Mouse (Mus musculus) MEL (cell line): ENCODE data around the gene Olfr547. TPM values are rescaled to one million over a fixed set of nuclear protein-coding genes. Genes with fewer than 3 reads are reported as not detected.

Experiments used
- DNase-seq: peaks from one replicate; pipeline ENCODE4 v3.0.0; 2011; ENCODE audit warnings: low read depth, low spot score
- H3K27ac ChIP-seq: 2 replicates; pipeline ENCODE4 v1.5.1; 2012; ENCODE audit warnings: low read depth, mild to moderate bottlenecking, control low read depth, low read length, moderate library complexity; ENCODE audit not compliant: control insufficient read depth
- H3K27me3 ChIP-seq, 2 experiments: fragments of 150-350 bp in 1 of 2; sonication (generic) in 1 of 2; 2 replicates each; pipeline ENCODE4 v1.6.1; 2012; ENCODE audit warnings: low read length in 2 of 2, mild to moderate bottlenecking in 2 of 2, improper control_type of control experiment in 1 of 2, moderate library complexity in 1 of 2; ENCODE audit not compliant: insufficient read depth in 2 of 2, control insufficient read depth in 1 of 2
- H3K36me3 ChIP-seq, 2 experiments: 2 replicates each; pipeline ENCODE4 v1.6.1; 2012 to 2014; ENCODE audit warnings: low read length in 2 of 2, improper control_type of control experiment in 1 of 2, inconsistent platforms in 1 of 2, mild to moderate bottlenecking in 1 of 2; ENCODE audit not compliant: insufficient read depth in 2 of 2, control insufficient read depth in 1 of 2
- H3K4me1 ChIP-seq, 2 experiments: fragments of 150-350 bp in 1 of 2; sonication (generic) in 1 of 2; 2 replicates each; pipeline ENCODE4 v1.6.1; 2012; ENCODE audit warnings: low read length in 2 of 2, improper control_type of control experiment in 1 of 2, mild to moderate bottlenecking in 1 of 2; ENCODE audit not compliant: insufficient read depth in 2 of 2, control insufficient read depth in 1 of 2
- H3K4me3 ChIP-seq, 2 experiments: fragments of 150-350 bp in 1 of 2; sonication (generic) in 1 of 2; 2 replicates each; pipeline ENCODE4 v1.5.1; 2012; ENCODE audit warnings: low read depth in 2 of 2, low read length in 2 of 2, mild to moderate bottlenecking in 2 of 2, moderate library complexity in 2 of 2, control low read depth in 1 of 2, improper control_type of control experiment in 1 of 2; ENCODE audit not compliant: control insufficient read depth in 1 of 2, insufficient read depth in 1 of 2
- H3K79me2 ChIP-seq: 2 replicates; pipeline ENCODE4 v1.6.1; 2012; ENCODE audit warnings: mild to moderate bottlenecking, low read length, moderate library complexity; ENCODE audit not compliant: control insufficient read depth, poor library complexity, insufficient read depth
- H3K9ac ChIP-seq: 2 replicates; pipeline ENCODE4 v1.6.1; 2012; ENCODE audit warnings: low read depth, mild to moderate bottlenecking, control low read depth, low read length, moderate library complexity; ENCODE audit not compliant: control insufficient read depth, poor library complexity, severe bottlenecking
- H3K9me3 ChIP-seq: fragments of 150-350 bp; sonication (generic); replicated peaks from 2 replicates; pipeline ENCODE4 v1.6.1; 2012; ENCODE audit warnings: mild to moderate bottlenecking, low read length, improper control_type of control experiment, moderate library complexity; ENCODE audit not compliant: insufficient read depth
- CHD1 ChIP-seq: IDR thresholded peaks from 2 replicates; pipeline ENCODE4 v1.6.1; 2012; ENCODE audit warnings: low read depth, mild to moderate bottlenecking, inconsistent platforms, low read length, improper control_type of control experiment
- CTCF ChIP-seq, 3 experiments: IDR thresholded peaks in 2 of 3; conservative IDR thresholded peaks in 1 of 3; 2 replicates each; pipeline ENCODE4 v1.5.1; 2011 to 2012; ENCODE audit warnings: low read length in 3 of 3, low read depth in 2 of 3, mild to moderate bottlenecking in 2 of 3, improper control_type of control experiment in 1 of 3, inconsistent platforms in 1 of 3, mixed read lengths in 1 of 3, moderate library complexity in 1 of 3; ENCODE audit not compliant: control insufficient read depth in 1 of 3, insufficient read depth in 1 of 3, poor library complexity in 1 of 3, severe bottlenecking in 1 of 3
- E2F4 ChIP-seq: IDR thresholded peaks from 2 replicates; pipeline ENCODE4 v1.6.1; 2011; ENCODE audit warnings: low read depth, low read length, improper control_type of control experiment, borderline replicate concordance
- ELF1 ChIP-seq: IDR thresholded peaks from 2 replicates; pipeline ENCODE4 v1.6.1; 2014; ENCODE audit warnings: low read depth, mild to moderate bottlenecking, inconsistent platforms, low read length, improper control_type of control experiment, moderate library complexity
- JUND ChIP-seq: IDR thresholded peaks from 2 replicates; pipeline ENCODE4 v1.6.1; 2011; ENCODE audit warnings: low read depth, mild to moderate bottlenecking, improper control_type of control experiment, low read length
- KAT2A ChIP-seq: conservative IDR thresholded peaks from 2 replicates; pipeline ENCODE4 v1.6.1; 2012; ENCODE audit warnings: low read depth, low read length, improper control_type of control experiment, inconsistent platforms
- MAX ChIP-seq: IDR thresholded peaks from 2 replicates; pipeline ENCODE4 v1.6.1; 2011; ENCODE audit warnings: low read length, improper control_type of control experiment
- MEF2A ChIP-seq: IDR thresholded peaks from 2 replicates; pipeline ENCODE4 v1.6.1; 2014; ENCODE audit warnings: low read depth, mild to moderate bottlenecking, inconsistent platforms, low read length, improper control_type of control experiment; ENCODE audit not compliant: poor library complexity, insufficient replicate concordance, severe bottlenecking; ENCODE audit errors: extremely low read depth
- MYC ChIP-seq: IDR thresholded peaks from 2 replicates; pipeline ENCODE4 v1.6.1; 2011; ENCODE audit warnings: low read depth, mild to moderate bottlenecking, low read length, improper control_type of control experiment, moderate library complexity
- NELFE ChIP-seq: IDR thresholded peaks from 2 replicates; pipeline ENCODE4 v1.6.1; 2011; ENCODE audit warnings: low read depth, low read length, improper control_type of control experiment
- NRF1 ChIP-seq: IDR thresholded peaks from 2 replicates; pipeline ENCODE4 v1.6.1; 2014; ENCODE audit warnings: low read depth, mild to moderate bottlenecking, inconsistent platforms, low read length, improper control_type of control experiment, moderate library complexity; ENCODE audit not compliant: poor library complexity, insufficient read depth, severe bottlenecking
- POLR2A ChIP-seq, 2 experiments: IDR thresholded peaks; 2 replicates each; pipeline ENCODE4 v1.6.1; 2011 to 2012; ENCODE audit warnings: low read length in 2 of 2, mild to moderate bottlenecking in 2 of 2, control low read depth in 1 of 2, improper control_type of control experiment in 1 of 2, low read depth in 1 of 2, moderate library complexity in 1 of 2; ENCODE audit not compliant: control insufficient read depth in 1 of 2, insufficient read depth in 1 of 2, poor library complexity in 1 of 2
- POLR2AphosphoS5 ChIP-seq: IDR thresholded peaks from 2 replicates; pipeline ENCODE4 v1.6.1; 2012; ENCODE audit warnings: low read depth, borderline replicate concordance, mild to moderate bottlenecking, inconsistent platforms, low read length, moderate library complexity, mixed read lengths
- RAD21 ChIP-seq: IDR thresholded peaks from 2 replicates; pipeline ENCODE4 v1.6.1; 2011; ENCODE audit warnings: mild to moderate bottlenecking, low read depth, low read length, improper control_type of control experiment
- SIN3A ChIP-seq: IDR thresholded peaks from 2 replicates; pipeline ENCODE4 v1.6.1; 2012; ENCODE audit warnings: low read length, improper control_type of control experiment, inconsistent platforms
- TAL1 ChIP-seq: IDR thresholded peaks from 2 replicates; pipeline ENCODE4 v1.6.1; 2012; ENCODE audit warnings: mild to moderate bottlenecking, inconsistent platforms, low read length, moderate library complexity, mixed read lengths
- TBP ChIP-seq: IDR thresholded peaks from 2 replicates; pipeline ENCODE4 v1.8.0; 2011; ENCODE audit warnings: low read depth, low read length, improper control_type of control experiment
- ZKSCAN1 ChIP-seq: IDR thresholded peaks from 2 replicates; pipeline ENCODE4 v1.6.1; 2012; ENCODE audit warnings: low read depth, mild to moderate bottlenecking, inconsistent platforms, low read length, improper control_type of control experiment, moderate library complexity
- polyA plus RNA-seq, 2 experiments: library from polyadenylated mRNA; stranded (reverse) in 1 of 2; unstranded in 1 of 2; fragments of >175 nt in 1 of 2; fragments of >200 nt in 1 of 2; gene quantifications; 2 replicates each; pipeline versions ENCODE4 v1.2.1 to v1.2.4; 2012; ENCODE audit warnings: low replicate concordance in 2 of 2, low read depth in 1 of 2; ENCODE audit not compliant: insufficient read length in 2 of 2, insufficient read depth in 1 of 2, missing spikeins in 1 of 2
- total RNA-seq: library from RNA; depleted of rRNA; stranded (reverse); fragments of 300-350 nt; gene quantifications from 2 replicates; pipeline ENCODE4 v1.2.3, GENCODE M21; 2012

Gene Olfr547
- total and polyA plus RNA-seq, 3 experiments, result not detected

GRCm38 (mm10) chr7:102508666-102509065 lies 25.9 kb upstream of the Olfr547 start:
- H3K9me3 ChIP-seq, result no peaks in the 10 kb centered on the region
- H3K4me3 ChIP-seq, result no peak overlapping the region
- peaks cover 0 to 2% of the 10 kb centered on the region in 2 experiments; a peak in 1 of 4 replicates for H3K36me3 ChIP-seq
- H3K79me2 ChIP-seq, result peaks cover 1% of the 10 kb centered on the region; the same call in 1 of the 2 replicates
- peaks cover 2 to 7% of the 10 kb centered on the region in 2 experiments; a peak in 2 of 4 replicates for H3K4me1 ChIP-seq
- H3K9ac ChIP-seq, result no peak overlapping the region
- H3K27me3 ChIP-seq, result no peaks in the 10 kb centered on the region
- no peak overlapping the region for H3K27ac ChIP-seq
- TF ChIP-seq ZKSCAN1 (no peak), NRF1 (no peak)
- no peak for DNase-seq

- Histone ChIP-seq H3K27me3 (no peaks in the 10 kb centered on the region), H3K36me3 (peaks cover 0 to 6% of the 10 kb centered on the region in 2 experiments; a peak in 1 of 4 replicates), H3K9me3 (no peaks in the 10 kb centered on the region)
- no peak for DNase-seq
- TF ChIP-seq NELFE (no peak), MEF2A (no peak), MYC (no peak), POLR2A (IDR thresholded peaks at IDR 0.05; ENCODE audit: control insufficient read depth in 1 of 2, insufficient read depth in 1 of 2, low read depth in 1 of 2, low read length in 2 of 2, poor library complexity in 1 of 2) (no peak), KAT2A (no peak), SIN3A (no peak), RAD21 (no peak), POLR2AphosphoS5 (no peak)
- TF ChIP-seq, all 39 proteins: peak for 0
- Histone ChIP-seq H3K9ac (no peak overlapping the region), H3K4me3 (no peak overlapping the region), H3K79me2 (peaks cover 1% of the 10 kb centered on the region; the same call in 1 of the 2 replicates), H3K4me1 (peaks cover 2 to 11% of the 10 kb centered on the region in 2 experiments; a peak in 3 of 4 replicates), H3K27ac (no peak overlapping the region)
Measured at GRCm38 (mm10) chr7:102509726-102510125, 24.8 kb upstream of the Olfr547 start.

- Histone ChIP-seq H3K36me3 (peaks cover 0 to 6% of the 10 kb centered on the region in 2 experiments; a peak in 1 of 4 replicates), H3K79me2 (peaks cover 1% of the 10 kb centered on the region; the same call in 1 of the 2 replicates), H3K27me3 (peaks cover 0 to 4% of the 10 kb centered on the region in 2 experiments; a peak in 1 of 4 replicates), H3K4me1 (peaks cover 2 to 11% of the 10 kb centered on the region in 2 experiments; a peak in 3 of 4 replicates), H3K9me3 (no peaks in the 10 kb centered on the region), H3K4me3 (no peak overlapping the region), H3K27ac (no peak overlapping the region), H3K9ac (no peak overlapping the region)
- DNase-seq, result peak; percentile 46
- TF ChIP-seq POLR2AphosphoS5 (no peak), E2F4 (no peak), JUND (no peak), TBP (no peak), KAT2A (no peak), CTCF (IDR thresholded peaks at IDR 0.05 in 2 of 3, conservative IDR thresholded peaks at IDR 0.05 in 1 of 3; ENCODE audit: control insufficient read depth in 1 of 3, insufficient read depth in 1 of 3, low read depth in 2 of 3, low read length in 3 of 3, poor library complexity in 1 of 3, severe bottlenecking in 1 of 3) (no peak), ZKSCAN1 (no peak), POLR2A (IDR thresholded peaks at IDR 0.05; ENCODE audit: control insufficient read depth in 1 of 2, insufficient read depth in 1 of 2, low read depth in 1 of 2, low read length in 2 of 2, poor library complexity in 1 of 2) (no peak), ELF1 (no peak), CHD1 (no peak), TAL1 (no peak), MAX (no peak)
Measured at GRCm38 (mm10) chr7:102511927-102512326, 22.6 kb upstream of the Olfr547 start.
